Mouse (Mus musculus) lung, postnatal 14 days (tissue): Measurements from ENCODE around the gene Pigl.
"Not testable (repeated sequence)": the region's sequence is repeated elsewhere in the genome, so short reads cannot be mapped to it uniquely, and the experiment has no call there.

Experiments
- DNase-seq: peaks from one replicate; pipeline ENCODE4 v3.0.0; 2021

The Pigl gene

DNA sequence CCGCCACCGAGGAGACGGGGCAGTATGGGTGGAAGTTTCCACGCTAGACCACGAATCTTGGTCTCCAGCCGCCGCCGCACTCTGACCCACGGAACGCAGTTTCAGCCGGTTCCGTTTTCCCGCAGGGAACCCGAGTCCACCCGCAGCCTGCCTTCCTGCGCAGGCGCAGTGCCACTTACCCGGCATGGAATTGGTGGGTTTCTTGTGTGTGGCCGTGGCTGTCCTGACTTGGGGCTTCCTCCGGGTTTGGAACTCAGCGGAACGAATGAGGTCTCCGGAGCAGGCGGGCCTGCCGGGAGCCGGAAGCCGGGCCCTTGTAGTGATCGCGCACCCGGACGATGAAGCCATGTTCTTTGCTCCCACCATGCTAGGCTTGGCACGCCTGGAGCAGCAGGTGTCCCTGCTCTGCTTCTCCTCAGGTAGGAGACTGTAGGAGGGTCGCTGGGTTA is at the start of gene Pigl, which contains the start of gene Ncor1:
Gene Pigl (plus strand): TSS at position 185 of the 449 bp plus-strand sequence.
Gene Ncor1 (minus strand): TSS at position 266 of the 449 bp plus-strand sequence.
- peak; percentile 83 for DNase-seq

DNA sequence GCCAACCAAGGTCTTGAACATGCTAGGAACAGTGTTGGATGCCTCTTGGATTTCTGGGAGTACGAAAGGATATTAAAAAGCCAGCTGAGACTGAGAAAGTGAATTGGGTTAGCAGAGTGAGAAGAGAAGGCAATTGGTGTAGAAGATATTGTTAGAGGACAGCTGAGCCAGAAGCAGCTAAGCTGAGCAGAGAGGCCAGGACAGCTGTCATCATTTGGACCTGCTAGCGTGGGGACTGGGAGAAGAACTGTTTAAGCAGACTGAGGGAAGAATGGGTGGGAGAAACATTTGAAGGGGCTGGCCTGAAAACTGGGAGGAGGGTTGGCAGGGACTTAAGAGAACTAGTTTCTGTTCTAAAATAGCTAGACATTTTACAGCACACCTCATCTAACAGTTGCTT is 49.4 kb upstream of the Pigl start:
- DNase-seq, result no peak

DNA sequence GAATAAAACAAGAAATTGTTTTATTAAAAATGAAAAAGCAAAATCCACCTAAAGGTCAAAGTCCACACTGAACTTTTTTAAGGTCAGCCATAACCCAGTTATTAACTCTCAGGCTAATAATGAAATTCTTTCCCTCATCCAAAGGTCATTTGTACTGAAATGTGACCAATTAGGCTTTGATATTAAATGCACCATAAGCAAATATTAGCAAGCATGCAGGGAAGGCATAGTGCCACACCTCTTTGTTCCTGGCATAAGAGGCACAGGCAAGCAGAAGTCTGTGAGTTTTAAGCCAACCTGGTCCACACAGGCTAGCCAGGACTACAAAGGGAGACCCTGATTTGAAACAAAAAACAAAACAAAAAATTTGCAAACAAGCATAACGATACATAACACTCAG is 48.6 kb upstream of the Pigl start:
- DNase-seq, result no peak

DNA sequence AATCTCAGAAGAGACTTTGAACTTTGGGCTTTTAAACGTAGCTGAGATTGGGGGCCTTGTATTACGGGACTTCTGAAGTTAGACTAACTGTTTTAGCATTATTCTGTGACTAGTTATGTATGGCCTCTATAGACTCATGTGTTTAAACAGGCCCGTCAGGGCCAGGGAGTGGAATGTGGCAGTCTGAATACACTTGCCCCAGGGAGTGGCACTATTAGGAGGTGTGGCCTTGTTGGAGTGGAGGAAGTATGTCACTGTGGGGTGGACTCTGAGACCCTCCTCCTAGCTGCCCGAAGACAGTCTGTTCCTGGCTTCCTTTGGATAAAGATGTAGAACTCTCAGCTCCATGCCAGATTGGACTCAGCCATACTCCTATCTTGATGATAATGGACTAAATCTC is 43.2 kb upstream of the Pigl start:
- no peak for DNase-seq

DNA sequence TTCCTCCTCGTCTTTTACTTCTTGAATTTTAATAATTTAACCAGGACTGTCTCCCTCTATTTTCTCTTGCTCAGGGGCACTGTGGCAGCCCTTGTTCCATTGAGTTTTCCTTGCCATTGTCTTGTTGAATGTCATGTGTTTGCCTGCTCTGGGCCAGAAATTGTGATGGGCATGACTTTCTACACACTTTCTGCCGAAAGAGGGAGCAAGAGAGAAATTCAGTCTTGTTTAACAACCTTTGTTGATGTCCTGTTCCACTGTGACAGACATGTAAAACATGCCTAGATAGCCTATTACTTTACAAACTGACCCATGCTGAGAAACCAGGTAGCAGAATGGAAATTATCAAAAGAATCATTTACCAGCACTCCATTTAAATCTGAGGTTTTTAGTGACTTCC is 33.7 kb upstream of the Pigl start:
- no peak for DNase-seq

DNA sequence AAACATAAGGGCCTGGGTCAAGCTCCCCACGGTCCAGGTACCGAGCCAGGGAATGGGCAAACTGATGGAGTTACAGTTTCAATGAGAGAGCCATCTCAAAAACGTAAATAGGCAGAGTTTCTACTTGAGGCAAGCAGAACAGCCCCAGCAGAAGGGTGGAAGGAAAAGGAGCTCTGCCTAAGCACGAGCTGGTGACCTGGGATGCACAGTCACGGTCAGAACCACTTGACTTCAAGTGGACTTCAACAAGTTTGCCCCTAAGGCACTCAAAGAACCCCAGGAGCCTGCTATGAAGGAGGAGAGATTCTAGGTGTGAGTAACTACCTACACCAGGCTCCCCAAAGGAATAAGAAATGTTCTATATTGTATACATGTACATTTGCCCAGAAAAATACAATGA is 32.0 kb upstream of the Pigl start:
- peak; percentile 13 for DNase-seq

DNA sequence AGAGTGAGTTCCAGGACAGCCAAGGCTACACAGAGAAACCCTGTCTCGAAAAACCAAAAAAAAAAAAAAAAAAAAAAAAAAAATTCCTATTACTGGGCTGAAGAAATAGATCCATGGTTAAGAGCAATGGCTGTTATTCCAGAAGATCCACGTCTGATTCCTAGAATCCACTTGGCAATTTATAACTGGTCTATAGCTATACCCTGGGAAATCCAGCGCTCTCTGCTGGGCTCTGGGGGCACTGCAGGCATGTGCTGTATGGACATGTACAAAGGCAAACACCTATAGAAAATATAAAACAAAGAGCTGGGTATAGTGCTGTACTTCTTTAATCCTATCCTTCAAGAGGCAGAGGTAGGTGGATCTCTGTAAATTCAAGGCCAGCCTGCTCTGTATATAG is 31.2 kb upstream of the Pigl start:
- DNase-seq, result peak; percentile 37

DNA sequence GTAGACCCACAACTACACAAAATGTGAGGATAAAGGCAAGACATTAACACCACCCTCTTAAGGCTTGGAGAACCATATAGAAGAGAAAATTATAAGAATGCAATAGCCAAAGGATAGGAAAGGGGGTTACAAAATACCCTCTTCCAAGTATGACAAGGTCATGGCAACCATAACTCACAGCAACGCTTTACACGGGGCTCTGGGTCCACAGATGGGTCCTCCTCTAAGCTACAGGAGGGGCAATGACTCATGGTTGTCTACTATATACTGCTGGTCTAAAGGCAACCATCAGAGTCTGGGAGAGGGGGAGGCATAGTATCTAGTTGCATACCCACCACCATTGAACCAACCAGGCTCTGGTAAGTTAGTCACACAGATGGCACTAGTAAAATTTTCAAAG is 26.0 kb upstream of the Pigl start:
- no peak for DNase-seq

DNA sequence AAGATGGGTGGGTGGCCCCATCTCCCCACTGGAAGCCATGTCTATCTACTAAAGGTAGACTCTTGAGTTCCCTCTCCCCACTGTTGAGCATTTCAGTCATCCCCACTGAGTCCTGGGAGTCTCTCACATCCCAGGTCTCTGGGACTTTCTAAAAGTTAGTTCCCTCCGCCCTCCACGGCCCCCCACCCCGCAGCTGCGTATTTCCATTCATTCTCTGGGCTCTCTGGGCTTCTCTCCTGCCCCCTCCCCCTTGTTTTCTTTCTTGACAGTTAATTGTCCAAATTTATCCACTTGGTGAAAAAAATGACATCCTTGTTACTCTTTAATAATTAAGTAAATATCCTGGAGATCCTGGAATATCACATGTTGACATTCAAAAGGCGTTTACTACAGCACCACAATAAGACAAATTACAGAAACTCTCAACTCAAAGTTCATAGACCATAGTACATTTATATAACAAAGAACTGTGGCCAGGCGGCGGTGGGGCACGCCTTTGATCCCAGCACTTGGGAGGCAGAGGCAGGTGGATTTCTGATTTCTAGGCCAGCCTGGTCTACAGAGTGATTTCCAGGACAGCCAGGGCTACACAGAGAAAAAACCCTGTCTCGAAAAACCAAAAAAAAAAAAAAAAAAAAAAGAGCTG is 17.5 kb upstream of the Pigl start:
- no peak for DNase-seq

DNA sequence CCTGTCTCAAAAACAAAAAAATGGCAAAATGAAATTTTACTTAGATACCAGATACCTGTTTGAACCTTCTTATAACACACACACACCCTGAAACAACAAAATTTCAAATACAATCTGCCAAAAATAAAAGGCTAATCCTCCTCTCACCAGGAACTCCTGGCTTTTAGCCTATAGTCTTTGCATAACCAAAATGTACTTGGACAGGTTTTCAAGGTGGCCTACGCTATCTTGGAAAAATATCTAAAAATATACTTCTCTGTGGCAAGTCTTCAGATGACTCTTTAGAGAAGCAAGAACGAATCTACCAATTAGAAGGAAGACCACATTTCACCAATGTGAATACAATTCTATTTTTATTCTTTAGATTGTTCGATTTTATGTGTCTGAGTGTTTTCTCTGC is 12.5 kb upstream of the Pigl start:
- DNase-seq, result no peak

DNA sequence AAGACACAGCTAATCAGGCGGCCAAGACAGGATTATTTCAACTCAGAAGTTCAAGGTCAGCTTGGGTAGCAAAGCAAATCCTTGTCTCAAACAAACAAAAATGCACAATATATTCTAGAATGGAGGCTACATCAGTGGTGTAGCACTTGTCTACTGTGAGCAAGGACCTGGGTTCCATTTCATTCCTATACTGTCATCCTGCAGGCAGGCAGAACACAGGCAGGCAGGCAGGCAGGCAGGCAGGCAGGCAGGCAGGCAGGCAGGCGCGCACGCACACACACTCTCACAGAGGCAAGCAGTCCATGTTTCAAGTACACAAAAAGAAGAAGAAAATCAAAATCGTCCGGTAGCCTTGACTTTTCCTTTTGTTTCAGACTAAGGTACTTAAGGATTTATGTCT is 9.3 kb upstream of the Pigl start:
- DNase-seq, result no peak

DNA sequence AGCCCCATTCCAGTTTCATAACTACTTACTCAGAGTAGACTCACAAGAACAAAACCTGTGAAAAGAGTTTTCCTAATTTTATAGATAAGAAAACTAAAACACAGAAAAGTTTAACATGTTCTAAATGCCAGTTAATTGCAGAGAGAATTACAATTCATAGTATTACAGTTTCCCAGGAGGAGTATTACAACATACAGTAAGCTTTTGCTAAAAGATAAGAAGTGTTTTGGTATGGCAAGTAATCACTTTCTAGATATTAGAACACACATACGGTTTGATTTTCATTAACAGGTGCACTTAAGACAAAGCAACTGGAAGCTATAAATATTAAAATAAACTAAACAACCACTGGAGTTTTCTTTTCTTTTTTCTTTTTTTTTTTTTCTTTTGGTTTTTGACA is 3.1 kb upstream of the Pigl start:
- DNase-seq, result no peak

DNA sequence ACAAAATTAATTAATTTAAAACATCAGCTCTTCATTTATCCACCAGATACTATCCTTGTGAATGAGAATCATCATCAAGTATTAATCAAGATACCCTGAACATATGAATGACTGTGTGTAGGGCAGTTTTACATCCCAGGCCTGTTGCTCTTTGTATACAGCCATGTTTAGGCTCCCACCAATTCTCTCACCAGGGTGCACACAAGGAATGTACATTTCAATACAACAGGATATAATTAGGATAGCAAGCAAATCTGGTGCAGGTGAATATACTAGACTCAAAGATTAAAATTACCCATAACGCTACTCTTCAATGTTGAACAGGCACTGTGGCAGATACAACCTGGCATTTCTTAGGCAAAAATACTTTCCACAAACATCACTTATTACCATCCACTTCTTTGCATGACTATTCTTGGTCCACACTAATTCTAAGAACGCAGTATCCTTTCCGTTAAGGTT is 2.2 kb upstream of the Pigl start:
- no peak for DNase-seq

DNA sequence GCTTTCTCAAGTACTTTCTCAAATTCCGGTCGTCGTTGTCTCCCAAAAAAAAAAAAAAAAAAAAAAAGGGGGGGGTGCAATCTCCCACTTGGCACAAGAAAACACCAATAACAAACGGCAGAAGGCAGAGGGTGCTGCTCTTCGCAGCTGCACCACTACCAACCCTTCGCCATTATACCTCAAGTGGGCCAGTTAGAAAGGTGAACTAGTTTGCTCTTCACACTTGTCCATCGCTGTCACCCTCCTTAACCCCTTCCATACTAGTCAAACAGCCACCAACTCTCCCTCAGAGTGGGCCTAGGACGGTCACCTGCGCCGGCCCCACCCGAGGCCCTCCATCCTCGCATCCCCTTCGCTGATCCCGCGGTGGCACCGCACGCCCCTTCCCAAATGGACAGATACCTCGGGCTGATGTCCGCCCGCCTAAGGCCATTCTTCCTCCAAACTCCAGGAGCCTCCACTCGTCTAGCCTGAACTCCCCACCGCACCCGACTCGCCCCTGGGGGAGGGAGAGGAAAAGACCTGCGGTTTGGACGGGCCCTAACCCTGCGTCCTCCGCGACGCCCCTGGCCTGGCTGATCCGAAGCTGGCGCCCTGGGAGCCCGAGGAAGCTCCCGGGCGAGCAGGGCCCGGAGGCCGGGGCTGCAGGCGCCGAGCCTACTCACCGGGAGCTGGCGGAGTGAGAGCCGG is 1.6 kb upstream of the Pigl start:
- peak; percentile 36 for DNase-seq

DNA sequence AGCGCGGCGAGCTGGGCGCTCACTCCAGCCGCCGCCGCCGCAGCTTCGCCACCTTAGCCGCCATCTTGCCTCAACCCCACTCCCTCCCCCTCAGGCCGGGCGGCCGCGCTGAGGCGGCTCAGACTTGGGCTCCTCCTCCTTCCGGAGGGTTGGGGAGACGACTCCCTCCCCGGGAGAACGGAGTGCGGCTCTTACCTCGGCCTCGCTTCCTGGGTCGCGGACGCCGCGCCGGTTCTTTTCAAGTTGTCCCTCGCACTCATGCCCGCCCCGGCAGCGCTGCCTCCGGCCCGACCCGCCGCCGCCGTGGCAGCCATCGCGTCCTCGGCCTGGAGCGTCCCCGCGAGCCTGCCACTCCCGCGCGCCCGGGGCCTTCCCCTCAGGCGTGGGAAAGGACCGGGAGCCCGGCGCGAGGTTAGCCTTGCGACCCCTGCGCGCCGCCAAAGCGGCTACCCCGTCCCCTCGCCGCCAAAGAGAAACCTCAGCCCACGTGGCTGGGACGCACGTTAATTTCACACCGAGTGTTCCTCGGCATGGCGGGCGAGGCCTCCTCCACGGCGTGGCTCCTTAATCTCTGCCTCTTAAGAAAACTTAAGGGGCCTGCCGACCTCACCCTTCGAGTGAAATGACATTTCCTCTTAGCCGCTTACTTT is 894 bp upstream of the Pigl start:
- peak; percentile 91 for DNase-seq

DNA sequence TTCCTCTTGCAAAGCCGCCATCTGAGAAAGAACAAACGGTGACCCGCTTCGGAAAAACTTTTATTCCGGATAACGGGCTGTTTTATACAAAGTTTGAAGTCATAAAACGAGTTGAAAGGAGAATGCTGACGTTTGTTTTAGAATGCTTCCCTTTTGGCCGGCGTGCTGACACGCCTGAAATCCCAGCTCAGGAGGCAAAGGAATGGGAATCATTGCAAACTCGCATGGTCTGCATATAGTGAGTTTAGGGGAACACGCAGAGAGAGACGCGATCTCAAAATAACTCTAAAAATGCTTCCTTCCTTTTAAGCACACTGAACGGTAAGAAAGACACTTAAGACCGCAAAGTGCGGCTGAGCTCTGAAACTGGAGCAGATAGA is 379 bp upstream of the Pigl start:
- DNase-seq, result no peak

DNA sequence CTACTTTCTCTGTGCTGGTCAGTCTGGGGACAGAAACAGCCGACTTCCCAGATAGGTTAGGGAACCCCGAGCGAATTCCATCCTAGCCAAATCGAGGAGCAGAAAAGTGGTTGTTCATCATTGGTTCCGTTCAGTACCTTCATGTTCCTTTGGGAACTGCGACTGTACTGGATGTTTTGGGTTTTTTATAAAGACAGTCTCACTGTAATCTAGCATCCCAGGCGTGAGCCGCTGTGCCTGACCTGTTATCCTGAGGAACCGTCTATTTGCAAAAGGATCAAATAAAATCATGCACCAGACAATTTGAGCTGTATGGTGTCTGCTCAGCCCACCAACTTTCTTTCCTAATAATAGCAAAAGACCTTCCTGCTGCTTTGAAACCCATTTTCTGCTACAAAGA is 520 bp downstream of the Pigl start:
- DNase-seq, result no peak

DNA sequence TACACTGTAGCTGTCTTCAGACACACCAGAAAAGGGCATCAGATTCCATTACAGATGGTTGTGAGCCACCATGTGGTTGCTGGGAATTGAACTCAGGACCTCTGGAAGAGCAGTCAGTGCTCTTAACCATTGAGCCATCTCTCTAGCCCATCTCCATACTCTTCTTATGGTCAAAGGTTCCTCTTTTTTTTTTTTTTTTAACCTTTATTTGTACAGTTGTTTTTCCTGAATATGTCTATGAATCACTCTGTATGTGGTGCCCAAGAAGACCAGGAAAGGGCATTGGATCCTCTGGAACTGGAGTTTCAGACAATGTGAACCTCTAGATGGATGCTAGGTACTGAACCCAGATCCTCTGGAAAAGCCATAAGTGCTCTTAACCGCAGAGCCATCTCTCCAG is 4.3 kb downstream of the Pigl start:
- not testable (repeated sequence) for DNase-seq

DNA sequence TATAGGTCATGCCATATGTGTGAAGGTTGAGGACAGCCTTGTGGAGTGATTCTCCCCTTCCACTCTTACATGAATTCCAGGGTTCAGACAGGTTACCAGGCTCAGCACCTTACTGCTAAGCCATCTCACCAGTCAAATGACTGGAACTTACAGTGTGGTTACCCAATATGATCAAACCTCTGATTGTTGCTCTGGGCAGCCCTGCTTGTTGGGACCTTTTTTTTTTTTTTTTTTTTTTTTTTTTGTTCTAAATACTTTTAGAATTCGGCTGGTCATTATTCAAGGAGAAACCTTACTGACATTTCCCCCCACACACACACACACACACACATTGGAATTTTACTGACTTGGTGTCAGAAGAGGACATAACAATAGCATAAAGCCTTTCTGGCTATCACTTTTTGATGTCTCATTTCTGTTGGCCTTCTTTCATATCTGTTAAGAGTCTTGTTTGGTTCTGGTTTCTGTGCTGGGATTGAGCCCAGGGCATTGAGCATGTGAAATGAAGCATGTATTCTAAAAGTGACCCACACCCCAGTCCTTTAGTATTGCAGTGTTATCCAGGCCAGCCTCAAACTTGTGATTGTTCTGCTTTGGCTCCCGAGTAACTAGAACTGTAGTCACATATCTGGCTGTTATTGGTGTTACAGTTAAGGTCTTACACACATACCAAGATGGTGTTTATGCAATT is 5.1 kb downstream of the Pigl start:
- DNase-seq, result no peak

DNA sequence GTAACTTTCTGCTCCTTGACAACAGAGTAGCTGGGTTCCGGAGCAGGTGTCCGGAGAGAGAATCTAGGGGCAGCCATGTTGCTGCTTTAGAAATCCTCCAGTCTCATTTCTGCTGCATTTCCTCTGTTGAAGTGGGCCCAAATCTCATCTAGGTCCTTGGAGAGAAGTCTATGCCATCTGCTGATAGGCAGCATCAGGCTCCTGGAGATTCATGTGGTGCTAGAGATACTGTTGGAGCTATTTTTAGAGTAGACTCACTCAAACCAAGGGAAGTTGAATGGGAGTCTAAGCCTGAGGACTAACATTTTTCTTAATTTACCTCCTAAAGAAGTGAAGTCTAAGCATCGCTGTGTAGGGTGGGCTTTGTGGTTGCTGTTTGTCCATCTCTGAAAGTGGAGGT is 6.4 kb downstream of the Pigl start:
- DNase-seq, result no peak

DNA sequence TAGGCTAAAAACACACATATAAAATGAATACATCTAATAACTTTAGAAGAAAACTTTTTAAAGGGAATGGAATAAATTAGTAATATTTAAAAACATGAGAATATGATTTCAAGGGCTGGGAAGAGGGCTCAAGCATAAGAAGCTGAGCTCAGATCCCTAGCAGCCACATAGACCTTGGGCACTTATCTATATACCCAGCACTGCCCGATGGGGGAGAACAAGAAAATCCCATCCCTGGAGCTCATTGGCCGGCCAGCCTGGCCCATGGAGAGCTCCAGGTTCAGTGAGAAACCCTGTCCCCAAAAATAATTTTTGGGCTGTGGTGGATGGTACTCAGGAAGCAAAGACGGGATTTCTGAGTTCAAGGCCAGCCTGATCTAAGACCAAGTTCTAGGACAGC is 7.6 kb downstream of the Pigl start:
- no peak for DNase-seq

DNA sequence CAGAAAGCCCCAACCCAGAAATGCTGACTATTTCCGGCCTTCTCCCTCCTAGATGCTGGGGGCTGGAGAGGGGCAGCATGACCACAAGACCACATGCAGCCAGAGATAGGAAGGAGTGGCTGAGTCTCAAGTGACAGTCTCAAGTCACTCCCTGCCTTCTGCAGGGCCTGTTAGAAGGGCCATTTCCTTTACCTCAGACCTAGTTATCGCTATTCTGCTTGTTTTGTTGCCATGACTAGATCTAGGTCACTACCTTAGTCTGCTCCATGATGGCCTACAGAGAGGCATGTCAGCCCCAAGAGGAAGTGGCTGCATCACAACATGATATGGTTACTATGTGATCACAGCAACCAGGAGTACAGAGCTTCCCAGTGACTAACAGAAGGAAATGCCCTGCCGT is 8.3 kb downstream of the Pigl start:
- DNase-seq, result no peak

DNA sequence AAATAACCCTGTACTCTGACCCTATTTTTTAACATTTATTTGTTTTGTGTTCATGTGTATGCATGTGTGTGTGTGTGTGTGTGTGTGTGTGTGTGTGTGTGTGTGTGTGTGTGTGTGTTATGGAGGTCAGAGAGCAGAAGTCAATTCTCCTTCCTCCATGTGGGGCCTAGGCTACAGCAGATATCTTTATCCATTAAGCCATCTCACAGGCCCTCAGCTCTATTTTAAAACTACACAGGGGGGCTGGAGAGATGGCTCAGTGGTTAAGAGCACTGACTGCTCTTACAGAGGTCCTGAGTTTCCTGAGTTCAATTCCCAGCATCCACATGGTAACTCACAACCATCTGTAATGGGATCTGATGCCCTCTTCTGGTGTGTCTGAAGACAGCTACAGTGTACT is 9.0 kb downstream of the Pigl start:
- DNase-seq, result not testable (repeated sequence)

DNA sequence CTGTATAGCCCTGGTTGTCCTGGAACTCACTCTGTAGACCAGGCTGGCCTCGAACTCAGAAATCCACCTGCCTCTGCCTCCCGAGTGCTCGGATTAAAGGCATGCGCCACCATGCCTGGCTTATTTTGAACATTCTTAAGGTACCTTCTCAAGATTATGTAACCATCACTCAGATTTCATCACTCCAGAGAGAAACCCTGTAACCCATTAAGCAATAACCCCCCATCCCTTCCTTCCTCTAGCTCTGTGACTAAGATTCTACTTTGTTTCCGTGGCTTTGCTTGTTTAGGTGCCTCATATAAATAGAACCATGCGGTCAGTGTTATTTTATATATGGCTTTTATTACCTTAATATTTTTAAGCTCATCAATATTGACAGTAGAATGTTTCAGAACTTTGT is 12.2 kb downstream of the Pigl start:
- DNase-seq, result no peak
